Mouse (Mus musculus): ENCODE measurements around the gene Tmem131l.

Tmem131l gene

GRCm38 (mm10) chr3:84024512-84025072 lies 15.4 kb downstream of the Tmem131l start:
- POLR2A ChIA-PET: interaction anchor here in 3 of 4 experiments (0.5 to 1.9 kb wide), 6 partner anchors 9 to 69 kb away, joined by 3 to 4 read pairs (median 4); partner anchors contain the start of gene Tmem131l (in 1 of the 3)
- CTCF ChIA-PET: interaction anchor here in 1 of 4 experiments (0.7 kb wide), 1 partner anchor 14 kb away, joined by 4 read pairs; no protein-coding TSS in a partner anchor

- ChIA-PET POLR2A (interaction anchor here in 2 of 4 experiments (0.6 to 2.1 kb wide), 7 partner anchors 10 to 53 kb away, joined by 3 to 8 read pairs (median 4); partner anchors contain the start of gene Tmem131l (in 1 of the 2)), CTCF (interaction anchor here in 1 of 4 experiments (0.6 kb wide), 1 partner anchor 108 kb away, joined by 3 read pairs; no protein-coding TSS in a partner anchor)
Measured at GRCm38 (mm10) chr3:84022723-84023122, 17.3 kb downstream of the Tmem131l start.

- ChIA-PET POLR2A (interaction anchor here in 2 of 4 experiments (0.6 to 2.1 kb wide), 7 partner anchors 10 to 52 kb away, joined by 3 to 8 read pairs (median 4); partner anchors contain the start of gene Tmem131l (in 1 of the 2)), CTCF (no interaction called here)
Measured at GRCm38 (mm10) chr3:84022201-84022584, 17.8 kb downstream of the Tmem131l start.

- ChIA-PET POLR2A (interaction anchor here in 3 of 4 experiments (0.6 to 2.1 kb wide), 11 partner anchors 9 to 132 kb away, joined by 3 to 8 read pairs (median 4); partner anchors contain the start of gene Tmem131l (in 2 of the 3)), CTCF (interaction anchor here in 1 of 4 experiments (1.1 kb wide), 1 partner anchor 26 kb away, joined by 4 read pairs; no protein-coding TSS in a partner anchor)
Measured at GRCm38 (mm10) chr3:84021217-84022200, 18.5 kb downstream of the Tmem131l start.

- ChIA-PET POLR2A (interaction anchor here in 3 of 4 experiments (1.0 to 2.4 kb wide), 7 partner anchors 12 to 25 kb away, joined by 3 to 8 read pairs (median 4); partner anchors contain the start of gene Tmem131l (in 2 of the 3)), CTCF (interaction anchor here in 2 of 4 experiments (0.5 to 1.1 kb wide), 2 partner anchors 25 to 133 kb away, joined by 3 to 4 read pairs; no protein-coding TSS in a partner anchor)
Measured at GRCm38 (mm10) chr3:84020528-84020927, 19.4 kb downstream of the Tmem131l start.

- CTCF ChIA-PET: no interaction called here
Measured at GRCm38 (mm10) chr3:84015484-84016016, 24.4 kb downstream of the Tmem131l start.

GRCm38 (mm10) chr3:84010995-84011663 lies 28.8 kb downstream of the Tmem131l start:
- CTCF ChIA-PET: interaction anchor here in 2 of 4 experiments (0.9 to 1.1 kb wide), 2 partner anchors 13 to 95 kb away, joined by 3 to 4 read pairs; no protein-coding TSS in a partner anchor
- POLR2A ChIA-PET: no interaction called here

More at GRCm38 (mm10) chr3:84015484-84016016, 24.4 kb downstream of the Tmem131l start:
- POLR2A ChIA-PET: interaction anchor here in 1 of 4 experiments (1.3 kb wide), 1 partner anchor 14 kb away, joined by 3 read pairs; no protein-coding TSS in a partner anchor

- CTCF ChIA-PET: interaction anchor here in 1 of 4 experiments (1.2 kb wide), 1 partner anchor 12 kb away, joined by 3 read pairs; no protein-coding TSS in a partner anchor
- POLR2A ChIA-PET: no interaction called here
Measured at GRCm38 (mm10) chr3:84005989-84006388, 34.0 kb downstream of the Tmem131l start.

- ChIA-PET POLR2A (interaction anchor here in 2 of 4 experiments (1.1 to 1.8 kb wide), 4 partner anchors 8 to 18 kb away, joined by 3 to 6 read pairs (median 4); no protein-coding TSS in a partner anchor), CTCF (interaction anchor here in 1 of 4 experiments (0.6 kb wide), 1 partner anchor 31 kb away, joined by 6 read pairs; no protein-coding TSS in a partner anchor)
Measured at GRCm38 (mm10) chr3:84004330-84005090, 35.5 kb downstream of the Tmem131l start.

GRCm38 (mm10) chr3:84002433-84003090 lies 37.4 kb downstream of the Tmem131l start:
- POLR2A ChIA-PET: interaction anchor here in 2 of 4 experiments (1.5 to 2.2 kb wide), 3 partner anchors 12 to 37 kb away, joined by 4 to 7 read pairs (median 6); partner anchors contain the start of gene Tmem131l (in 1 of the 2)

GRCm38 (mm10) chr3:83997563-83997962 lies 42.4 kb downstream of the Tmem131l start:
- POLR2A ChIA-PET: interaction anchor here in 1 of 4 experiments (1.3 kb wide), 1 partner anchor 17 kb away, joined by 5 read pairs; no protein-coding TSS in a partner anchor
- CTCF ChIA-PET: interaction anchor here in 1 of 4 experiments (0.6 kb wide), 1 partner anchor 338 kb away, joined by 4 read pairs; no protein-coding TSS in a partner anchor

More at GRCm38 (mm10) chr3:84002433-84003090, 37.4 kb downstream of the Tmem131l start:
- CTCF ChIA-PET: no interaction called here

GRCm38 (mm10) chr3:83997036-83997435 lies 42.9 kb downstream of the Tmem131l start:
- ChIA-PET POLR2A (interaction anchor here in 1 of 4 experiments (1.3 kb wide), 1 partner anchor 17 kb away, joined by 5 read pairs; no protein-coding TSS in a partner anchor), CTCF (interaction anchor here in 1 of 4 experiments (0.6 kb wide), 1 partner anchor 339 kb away, joined by 4 read pairs; no protein-coding TSS in a partner anchor)

GRCm38 (mm10) chr3:83996086-83996485 lies 43.9 kb downstream of the Tmem131l start:
- ChIA-PET POLR2A (interaction anchor here in 2 of 4 experiments (0.7 to 4.1 kb wide), 17 partner anchors 9 to 197 kb away, joined by 3 to 30 read pairs (median 4); partner anchors contain the start of gene Tmem131l (in 1 of the 2)), CTCF (interaction anchor here in 3 of 4 experiments (1.1 to 1.8 kb wide), 4 partner anchors 12 to 44 kb away, joined by 3 to 4 read pairs (median 4); partner anchors contain the start of gene Tmem131l (in 1 of the 3))

- ChIA-PET CTCF (interaction anchor here in 3 of 4 experiments (1.1 to 1.8 kb wide), 6 partner anchors 13 to 45 kb away, joined by 3 to 4 read pairs (median 4); partner anchors contain the start of gene Tmem131l (in 1 of the 3)), POLR2A (interaction anchor here in 2 of 4 experiments (0.8 to 4.1 kb wide), 20 partner anchors 9 to 198 kb away, joined by 3 to 30 read pairs (median 4); partner anchors contain the start of gene Tmem131l (in 1 of the 2))
Measured at GRCm38 (mm10) chr3:83995254-83995830, 44.6 kb downstream of the Tmem131l start.

GRCm38 (mm10) chr3:83994217-83994839 lies 45.6 kb downstream of the Tmem131l start:
- POLR2A ChIA-PET: interaction anchor here in 3 of 4 experiments (1.0 to 4.1 kb wide), 20 partner anchors 8 to 48 kb away, joined by 3 to 30 read pairs (median 5); partner anchors contain the start of gene Tmem131l (in 2 of the 3)
- CTCF ChIA-PET: interaction anchor here in 3 of 4 experiments (0.6 to 1.8 kb wide), 8 partner anchors 12 to 441 kb away, joined by 3 to 4 read pairs (median 3); no protein-coding TSS in a partner anchor
